Mouse (Mus musculus) midbrain, embryonic 11.5 days (tissue): ENCODE data around the gene Mecr. TPM values are rescaled to one million over a fixed set of nuclear protein-coding genes. Genes with fewer than 3 reads are reported as not detected.

ENCODE experiments used
- ATAC-seq: fragments of 200-750 bp; cut with Nextera tagmentation; 2 replicates; pipeline ENCODE4 v1.8.0; 2017; ENCODE audit warnings: moderate TSS enrichment, moderate library complexity; ENCODE audit not compliant: low FRiP score
- DNase-seq: peaks from one replicate; pipeline ENCODE4 v3.0.0; 2015; ENCODE audit warnings: low spot score; ENCODE audit errors: missing footprints
- H3K27ac ChIP-seq: fragments of 300-500 bp; sonication (generic); 2 replicates; pipeline ENCODE4 v1.5.1; 2014; ENCODE audit warnings: low read depth, low read length
- H3K27me3 ChIP-seq: fragments of 300-500 bp; sonication (generic); 2 replicates; pipeline ENCODE4 v1.6.1; 2014; ENCODE audit warnings: mild to moderate bottlenecking, low read length, moderate library complexity, mixed read lengths; ENCODE audit not compliant: control insufficient read depth, insufficient read depth
- H3K36me3 ChIP-seq: fragments of 300-500 bp; sonication (generic); 2 replicates; pipeline ENCODE4 v1.6.1; 2014; ENCODE audit warnings: mild to moderate bottlenecking, low read length, moderate library complexity, mixed read lengths; ENCODE audit not compliant: control insufficient read depth, insufficient read depth
- H3K4me1 ChIP-seq: fragments of 300-500 bp; sonication (generic); 2 replicates; pipeline ENCODE4 v1.6.1; 2014; ENCODE audit warnings: low read length; ENCODE audit not compliant: control insufficient read depth, insufficient read depth
- H3K4me2 ChIP-seq: fragments of 300-500 bp; sonication (generic); 2 replicates; pipeline ENCODE4 v1.6.1; 2014; ENCODE audit warnings: mild to moderate bottlenecking, moderate library complexity
- H3K4me3 ChIP-seq: fragments of 300-500 bp; sonication (generic); 2 replicates; pipeline ENCODE4 v1.5.1; 2014; ENCODE audit warnings: low read depth, low read length
- H3K9ac ChIP-seq: fragments of 300-500 bp; sonication (generic); 2 replicates; pipeline ENCODE4 v1.6.1; 2014; ENCODE audit warnings: low read length
- H3K9me3 ChIP-seq: fragments of 300-500 bp; sonication (generic); 2 replicates; pipeline ENCODE4 v1.6.1; 2016; ENCODE audit warnings: low read length; ENCODE audit not compliant: control insufficient read depth
- WGBS: fragments of 180-500 bp; shearing (Covaris S2); extraction: QIAGEN DNeasy Blood & Tissue Kit; methylation state at CpG from one replicate; pipeline ENCODE4 v1.1.7; 2014; 5-methylcytosine and 5-hydroxymethylcytosine counted together
- polyA plus RNA-seq: library from polyadenylated mRNA; unstranded; fragments of >200 nt; fragmentation: Nextera tagmentation; extraction: Ambion mirVana; gene quantifications from 2 replicates; pipeline ENCODE4 v1.2.1, GENCODE M21; 2014

The Mecr gene
- polyA plus RNA-seq, 1 experiment from 2014 or later, result 40.3 TPM

DNA sequence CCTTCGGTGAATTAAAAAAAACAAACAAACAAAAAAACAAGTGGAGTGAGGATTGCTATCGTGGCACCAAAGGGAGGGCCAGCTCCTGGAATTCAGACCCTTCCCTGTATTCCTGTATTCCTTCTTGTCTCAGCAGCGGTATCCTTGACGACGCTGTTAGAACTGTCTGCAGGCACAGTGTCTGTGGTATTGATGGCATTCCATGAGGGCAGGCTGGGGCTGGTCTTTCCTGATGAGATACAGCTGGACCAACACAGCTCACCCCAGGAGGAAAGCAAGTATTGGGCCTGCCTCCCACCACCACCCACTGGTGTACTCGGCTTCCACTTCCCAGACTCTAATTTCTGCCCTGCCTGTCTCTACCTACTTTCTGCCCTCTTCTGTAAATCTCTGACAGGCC is 4.8 kb downstream of the Mecr start:
- Histone ChIP-seq H3K4me3 (no peak overlapping the region), H3K36me3 (no peaks in the 10 kb centered on the region), H3K27me3 (no peaks in the 10 kb centered on the region), H3K4me1 (peaks cover 6% of the 10 kb centered on the region), H3K9ac (no peak overlapping the region), H3K4me2 (no peak overlapping the region), H3K27ac (no peak overlapping the region), H3K9me3 (no peaks in the 10 kb centered on the region)
- ATAC-seq (no peak), DNase-seq (no peak)
- WGBS, result 79% methylated on average over 6 of the region's 6 CpGs

DNA sequence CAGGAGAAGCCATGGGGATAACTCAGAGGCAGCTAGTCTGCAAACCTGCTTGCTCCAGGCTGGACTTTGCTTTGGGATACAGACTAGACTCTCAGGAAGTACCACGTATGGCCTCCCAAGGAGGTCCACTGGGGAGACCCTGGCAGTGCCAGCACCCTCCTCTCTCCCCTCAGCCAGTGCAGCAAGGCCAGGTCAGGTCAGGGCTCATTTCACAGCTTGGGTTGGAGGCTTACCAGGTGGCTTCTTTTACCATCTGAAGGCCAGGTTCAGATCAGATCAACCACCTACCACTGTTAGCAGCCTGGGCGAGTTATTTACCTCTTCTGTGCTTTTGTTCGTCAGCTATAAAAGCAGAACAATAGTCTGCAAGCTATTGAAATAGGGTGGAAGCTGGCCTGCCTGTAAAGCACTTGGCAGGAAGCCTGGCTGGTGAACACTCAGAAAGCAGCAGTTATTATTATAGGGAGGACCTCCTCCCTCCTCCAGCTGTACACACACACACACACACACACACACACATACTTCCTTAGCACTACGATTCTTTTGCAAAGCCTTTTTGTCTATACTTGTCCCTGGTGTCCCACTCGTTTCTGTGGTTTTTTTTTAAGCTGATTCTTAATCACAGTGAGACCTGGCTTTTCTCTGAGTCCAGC is 6.8 kb downstream of the Mecr start:
- no peak for DNase-seq
- H3K4me2 ChIP-seq, result no peak overlapping the region
- H3K4me1 ChIP-seq, result no peaks in the 10 kb centered on the region
- no peaks in the 10 kb centered on the region for H3K36me3 ChIP-seq
- no peak overlapping the region for H3K27ac ChIP-seq
- no peak overlapping the region for H3K9ac ChIP-seq
- ATAC-seq, result no peak
- H3K27me3 ChIP-seq, result no peaks in the 10 kb centered on the region
- no peak overlapping the region for H3K4me3 ChIP-seq
- 54% methylated on average over 5 of the region's 5 CpGs for WGBS
- H3K9me3 ChIP-seq, result no peaks in the 10 kb centered on the region

DNA sequence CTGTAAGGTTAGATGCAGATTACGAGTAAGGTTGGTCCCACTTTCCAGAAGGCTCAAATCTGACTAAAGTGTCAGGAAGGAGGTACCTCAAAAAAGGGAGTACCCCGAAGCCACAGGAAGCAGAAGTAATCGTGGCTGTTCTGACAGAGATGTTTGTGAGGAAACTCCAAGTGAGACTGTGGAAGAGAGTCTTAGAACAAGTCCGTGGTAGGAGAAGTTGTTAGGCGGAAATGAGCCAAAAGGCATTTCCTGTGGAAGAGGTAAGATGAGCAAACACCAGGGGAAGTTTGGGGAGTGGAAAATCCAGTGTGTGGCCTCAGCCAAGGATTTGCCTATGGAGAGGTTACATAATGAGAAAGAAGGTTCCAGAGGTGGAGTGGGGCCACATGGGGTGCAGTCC is 11.7 kb downstream of the Mecr start:
- WGBS, result 86% methylated on average over 5 of the region's 5 CpGs
- Histone ChIP-seq H3K27ac (no peak overlapping the region), H3K27me3 (no peaks in the 10 kb centered on the region), H3K36me3 (no peaks in the 10 kb centered on the region), H3K9ac (no peak overlapping the region), H3K4me1 (no peaks in the 10 kb centered on the region), H3K4me3 (no peak overlapping the region), H3K4me2 (no peak overlapping the region), H3K9me3 (no peaks in the 10 kb centered on the region)
- ATAC-seq (no peak), DNase-seq (no peak)

DNA sequence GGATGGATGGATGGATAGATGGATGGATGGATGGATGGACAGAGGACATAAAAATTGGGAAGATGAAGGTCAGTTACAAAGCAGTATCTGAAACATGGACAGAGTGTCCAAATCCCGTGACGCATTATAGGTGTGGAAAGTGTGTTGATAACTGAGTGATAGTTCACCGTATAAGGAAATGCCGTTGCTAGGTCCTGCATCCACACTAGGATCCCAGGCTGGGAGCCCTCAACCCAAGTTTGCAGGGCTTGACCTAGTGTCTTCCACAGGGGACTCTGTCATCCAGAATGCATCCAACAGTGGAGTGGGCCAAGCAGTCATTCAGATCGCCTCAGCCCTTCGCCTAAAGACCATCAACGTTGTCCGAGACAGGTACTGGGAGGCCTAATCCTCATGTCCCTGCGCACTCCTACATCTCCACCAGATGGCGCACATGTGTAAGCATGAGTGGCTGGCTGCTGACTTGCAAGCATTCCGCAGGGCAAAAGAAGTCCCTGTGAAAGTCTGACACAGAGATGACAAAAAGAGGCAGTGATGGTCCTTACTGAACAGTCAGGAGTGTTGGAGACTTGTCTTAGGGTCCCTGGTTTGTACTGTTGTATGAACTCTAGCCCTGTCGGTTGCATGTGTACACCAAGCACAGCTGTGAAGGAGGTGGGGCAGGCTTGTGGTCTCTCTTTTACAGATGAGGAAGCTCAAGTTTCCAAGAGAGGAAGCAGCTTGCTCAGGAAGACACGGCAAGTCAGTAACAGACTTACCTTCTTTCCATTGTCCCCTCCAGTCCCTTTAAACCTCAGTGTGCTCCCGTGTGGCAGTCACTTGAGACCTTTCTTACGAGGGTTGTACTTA is 17.4 kb downstream of the Mecr start:
- Histone ChIP-seq H3K36me3 (no peaks in the 10 kb centered on the region), H3K9me3 (no peaks in the 10 kb centered on the region), H3K4me2 (no peak overlapping the region), H3K9ac (0 out of 2 replicates have a peak overlapping the region, but pooled peaks have one; percentile 17), H3K27me3 (no peaks in the 10 kb centered on the region), H3K4me3 (no peak overlapping the region), H3K4me1 (no peaks in the 10 kb centered on the region), H3K27ac (no peak overlapping the region)
- no peak for ATAC-seq
- DNase-seq, result peak; percentile 97
- 52% methylated on average over 15 of the region's 15 CpGs for WGBS

DNA sequence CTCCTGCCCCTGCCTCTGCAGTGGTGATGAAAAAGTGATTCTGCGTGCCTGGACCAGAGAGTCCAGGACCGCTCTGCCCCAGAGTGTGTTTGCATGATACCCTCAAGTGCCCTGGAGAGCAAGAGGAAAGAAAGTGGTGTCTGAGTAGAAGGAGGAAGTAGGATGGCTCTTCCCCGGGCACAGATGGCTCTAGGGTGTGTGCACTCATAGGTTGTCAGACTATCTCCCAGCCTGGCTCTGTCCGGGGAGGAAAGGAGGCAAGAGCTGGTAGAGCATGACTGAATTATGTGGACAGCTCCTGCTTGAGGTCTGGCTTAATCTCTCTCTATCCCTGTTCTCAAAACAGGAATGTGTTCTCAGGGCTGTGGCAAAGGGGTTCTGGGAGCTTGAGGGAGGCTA is 18.1 kb downstream of the Mecr start:
- ATAC-seq, result no peak
- Histone ChIP-seq H3K9me3 (no peaks in the 10 kb centered on the region), H3K36me3 (no peaks in the 10 kb centered on the region), H3K4me3 (no peak overlapping the region), H3K9ac (0 out of 2 replicates have a peak overlapping the region, but pooled peaks have one; percentile 17), H3K4me1 (no peaks in the 10 kb centered on the region), H3K27me3 (no peaks in the 10 kb centered on the region), H3K4me2 (no peak overlapping the region), H3K27ac (no peak overlapping the region)
- no peak for DNase-seq
- 90% methylated on average over 4 of the region's 4 CpGs for WGBS

DNA sequence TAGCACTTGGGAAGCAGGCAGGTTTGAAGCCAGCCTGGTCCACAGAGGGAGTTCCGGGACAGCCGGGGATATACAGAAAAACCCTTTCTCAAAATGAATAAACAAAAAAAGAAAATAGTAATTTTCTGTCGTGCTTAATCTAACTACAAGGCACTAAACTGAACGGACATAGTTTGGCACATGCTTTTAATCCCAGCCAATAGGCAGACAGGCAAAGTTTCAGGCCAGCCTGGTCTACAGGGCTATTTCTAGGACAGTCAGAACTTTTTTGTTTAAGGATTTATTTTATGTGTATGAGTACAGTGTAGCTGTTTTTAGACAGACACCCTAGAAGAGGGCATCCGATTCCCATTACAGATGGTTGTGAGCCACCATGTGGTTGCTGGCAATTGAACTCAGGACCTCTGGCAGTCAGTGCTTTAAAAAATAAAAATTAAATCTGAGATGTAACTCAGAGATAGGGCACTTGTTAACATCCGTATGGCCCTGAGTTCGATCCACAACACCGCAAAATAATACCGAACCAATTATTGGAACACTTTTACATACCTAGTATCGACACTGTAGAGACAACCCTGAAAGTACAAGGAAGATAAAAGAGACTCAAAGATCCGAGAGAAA is 29.5 kb downstream of the Mecr start:
- 12% methylated on average over 11 of the region's 11 CpGs for WGBS
- DNase-seq (peak; percentile 86), ATAC-seq (peak; percentile 23)

DNA sequence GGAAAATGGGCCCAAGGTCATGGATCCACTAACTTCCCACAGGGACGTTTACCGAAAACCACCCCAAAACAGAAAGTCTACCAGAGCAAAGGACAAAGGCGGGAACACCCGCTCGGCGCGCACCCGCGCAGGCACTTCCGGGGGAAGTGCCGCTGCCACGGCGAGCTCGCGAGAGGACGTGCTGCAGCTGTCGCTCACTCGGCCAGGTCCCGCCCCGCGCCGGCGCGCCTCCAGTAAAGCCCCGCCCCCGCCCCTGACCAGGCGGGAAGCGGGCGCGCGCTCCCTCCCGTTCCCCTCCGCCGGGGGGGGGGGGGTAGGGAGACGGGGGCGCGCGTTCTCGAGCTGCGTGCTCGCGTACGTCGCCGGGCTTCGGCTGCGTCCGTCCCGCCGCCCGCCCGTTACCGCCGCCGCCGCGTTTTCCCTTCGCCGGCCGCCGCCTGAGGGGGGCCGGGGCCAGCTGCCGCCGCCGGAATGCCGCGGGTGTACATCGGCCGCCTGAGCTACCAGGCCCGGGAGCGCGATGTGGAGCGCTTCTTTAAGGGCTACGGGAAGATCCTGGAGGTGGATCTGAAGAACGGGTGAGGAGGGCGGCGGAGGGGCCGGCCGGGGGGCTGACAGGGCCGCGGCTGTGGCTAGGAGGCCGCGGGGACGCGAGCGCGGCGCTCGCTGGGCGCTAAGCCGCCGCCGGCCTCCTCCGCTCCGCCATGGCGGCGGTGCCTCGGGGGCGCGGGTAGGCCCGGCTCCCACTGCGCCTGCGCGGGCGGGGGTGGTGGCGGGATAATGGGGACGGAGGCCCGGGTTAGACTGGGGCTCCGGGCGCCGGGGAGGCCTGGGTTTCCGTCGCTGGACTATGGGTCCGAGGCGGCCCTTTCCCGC is 30.3 kb downstream of the Mecr start, which contains the start of gene Srsf4:
TSS of gene Srsf4 (plus strand) at position 325 of the 876 bp plus-strand sequence.
- peak within 1 kb of the TSS; percentile 76 for H3K4me2 ChIP-seq
- H3K36me3 ChIP-seq, result no peaks in the 10 kb centered on the region
- H3K4me3 ChIP-seq, result peak within 1 kb of the TSS; percentile 99
- H3K9ac ChIP-seq, result peak within 1 kb of the TSS; percentile 100
- peak; percentile 96 for ATAC-seq
- H3K27me3 ChIP-seq, result no peaks in the 10 kb centered on the region
- peaks cover 23% of the 10 kb centered on the region for H3K4me1 ChIP-seq
- H3K27ac ChIP-seq, result peak within 1 kb of the TSS; percentile 100
- H3K9me3 ChIP-seq, result no peaks in the 10 kb centered on the region
- peak; percentile 99 for DNase-seq
- WGBS, result under 1% methylated on average over 95 of the region's 116 CpGs

More for the DNA sequence above, 29.5 kb downstream of the Mecr start:
- Histone ChIP-seq H3K9me3 (no peaks in the 10 kb centered on the region), H3K36me3 (no peaks in the 10 kb centered on the region), H3K9ac (peak overlapping the region; percentile 86), H3K4me2 (peak overlapping the region; percentile 50), H3K4me3 (peak overlapping the region; percentile 99), H3K4me1 (peaks cover 20% of the 10 kb centered on the region), H3K27me3 (no peaks in the 10 kb centered on the region), H3K27ac (peak overlapping the region; percentile 72)

DNA sequence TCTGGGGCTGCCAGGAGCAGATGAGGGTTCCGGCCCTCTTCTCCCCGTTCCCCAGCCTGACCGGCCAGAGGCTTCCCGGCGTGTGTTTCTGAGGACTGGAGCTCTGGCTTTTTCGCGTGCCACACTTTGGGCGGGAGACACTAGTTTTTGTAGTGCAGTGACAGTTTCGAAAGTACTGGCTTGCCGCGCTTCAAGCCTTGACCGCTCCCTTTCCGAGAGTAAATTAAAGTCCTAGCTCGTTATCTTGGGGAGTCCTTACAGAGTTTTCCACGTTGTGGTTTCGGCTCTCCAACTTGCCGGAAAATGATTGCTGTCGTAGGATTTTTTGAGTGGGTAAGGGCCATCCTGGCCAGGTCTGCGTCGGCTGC is 30.9 kb downstream of the Mecr start:
- DNase-seq (no peak), ATAC-seq (no peak)
- Histone ChIP-seq H3K9me3 (no peaks in the 10 kb centered on the region), H3K4me3 (peak overlapping the region; percentile 99), H3K9ac (peak overlapping the region; percentile 100), H3K4me2 (peak overlapping the region; percentile 76), H3K4me1 (peaks cover 23% of the 10 kb centered on the region), H3K36me3 (no peaks in the 10 kb centered on the region), H3K27me3 (no peaks in the 10 kb centered on the region), H3K27ac (peak overlapping the region; percentile 100)
- under 1% methylated on average over 20 of the region's 20 CpGs for WGBS
